Mouse (Mus musculus) ovary, postnatal 14 days (tissue): ENCODE results near the gene Gm572.

ENCODE experiments used
- DNase-seq: peaks from one replicate; pipeline ENCODE4 v3.0.0; 2022; ENCODE audit warnings: low spot score

Gm572 gene

DNA sequence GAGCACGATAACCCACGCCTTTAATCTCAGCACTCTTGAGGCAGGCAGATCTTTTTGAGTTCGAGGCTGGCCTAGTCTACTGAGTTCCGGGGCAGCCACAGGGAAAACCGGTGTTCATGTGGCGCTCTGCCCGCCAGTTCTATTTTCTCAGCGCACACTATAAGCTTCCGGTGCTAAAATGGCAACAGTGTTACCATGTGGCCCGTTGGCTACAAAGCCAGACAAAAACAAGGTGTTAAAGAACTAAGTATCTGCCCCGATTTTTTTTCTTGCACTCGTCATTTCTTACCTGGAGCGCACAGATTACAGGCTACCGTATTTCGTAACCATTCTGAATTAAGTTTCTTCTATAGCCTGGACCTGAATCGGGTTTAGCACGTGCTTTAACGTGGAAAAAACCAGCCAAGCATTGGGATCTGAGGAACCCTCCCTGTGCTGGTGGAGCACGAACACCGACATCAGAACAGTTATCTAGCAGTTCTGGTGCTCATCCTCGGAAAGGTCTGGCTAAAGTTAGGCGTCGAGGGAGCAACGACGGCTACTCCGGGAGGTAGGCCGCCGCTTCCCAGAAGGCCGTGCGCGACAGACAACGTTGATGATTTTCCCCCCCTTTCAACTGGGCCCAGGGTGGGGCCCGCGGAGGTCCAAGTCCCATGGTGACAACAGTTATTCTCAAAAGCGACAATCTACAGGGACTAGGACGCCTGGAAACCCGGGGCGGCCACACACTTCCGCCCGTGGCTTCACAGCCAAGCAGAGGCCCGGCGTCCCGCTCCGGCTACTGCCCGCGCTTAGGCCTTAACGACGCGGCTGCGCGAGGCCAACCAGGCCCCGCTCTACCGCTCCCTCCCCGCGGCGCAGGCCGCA lies 17.1 kb upstream of the Gm572 start:
- DNase-seq, result peak; percentile 27

- peak; percentile 96 for DNase-seq
Measured at GRCm38 (mm10) chr4:148626623-148627185, 16.4 kb upstream of the Gm572 start, which contains the start of gene Tardbp. Gene Tardbp (minus strand): TSS chr4:148627019.

GRCm38 (mm10) chr4:148627246-148627645 lies 15.9 kb upstream of the Gm572 start:
- no peak for DNase-seq

DNA sequence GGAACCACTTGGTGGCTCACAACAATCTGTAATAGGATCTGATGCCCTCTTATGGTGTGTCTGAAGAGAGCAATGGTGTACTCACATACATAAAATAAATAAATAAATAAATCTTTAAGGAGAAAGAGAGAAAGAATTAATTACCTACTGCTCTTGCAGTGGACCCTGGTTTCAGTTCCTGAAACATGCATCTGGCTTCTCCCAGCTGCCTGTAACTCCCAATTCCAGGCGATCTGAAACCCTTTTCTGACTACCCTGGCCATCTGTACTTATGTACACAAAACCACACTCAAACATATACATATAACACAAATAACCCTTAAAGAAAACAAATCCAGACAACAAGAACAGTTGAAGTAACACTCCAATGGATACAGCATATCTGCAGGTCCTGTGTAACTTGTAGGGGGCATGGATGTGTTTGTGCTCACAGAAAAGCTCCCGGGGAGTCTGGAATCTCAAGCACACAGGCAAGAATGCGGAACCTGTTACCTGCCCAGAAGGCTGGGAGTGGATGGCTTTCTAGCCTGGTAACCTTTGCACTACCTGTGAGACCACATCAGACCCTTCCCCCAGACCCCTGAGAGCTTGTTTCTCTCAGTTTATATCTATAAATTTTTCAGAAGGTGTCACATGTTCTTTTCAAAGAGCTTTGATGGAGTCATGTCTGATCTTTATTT lies 11.0 kb upstream of the Gm572 start:
- DNase-seq, result no peak

- DNase-seq, result no peak
Measured at GRCm38 (mm10) chr4:148633395-148634061, 9.6 kb upstream of the Gm572 start.

GRCm38 (mm10) chr4:148635309-148635708 lies 7.8 kb upstream of the Gm572 start:
- no peak for DNase-seq

- DNase-seq, result no peak
Measured at GRCm38 (mm10) chr4:148638302-148638701, 4.8 kb upstream of the Gm572 start.

DNA sequence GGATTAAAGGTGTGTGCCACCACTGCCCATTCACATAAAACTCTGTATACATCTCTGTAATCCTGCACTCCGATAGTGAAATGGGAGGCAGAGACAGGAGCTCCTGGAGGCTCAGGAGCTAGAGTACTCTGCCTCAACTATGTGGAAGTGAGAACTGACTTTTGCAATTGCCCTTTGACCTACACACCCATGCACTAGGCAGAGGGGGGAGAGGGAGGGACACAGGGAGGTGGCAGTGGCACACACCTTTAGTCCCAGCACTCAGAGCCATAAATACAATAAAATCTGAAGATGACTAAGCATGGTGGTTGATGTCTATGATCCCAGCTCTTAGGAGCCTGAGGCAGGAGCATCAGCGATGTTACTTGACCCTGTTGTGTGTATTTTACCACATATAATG lies 3.7 kb upstream of the Gm572 start:
- DNase-seq, result no peak

DNA sequence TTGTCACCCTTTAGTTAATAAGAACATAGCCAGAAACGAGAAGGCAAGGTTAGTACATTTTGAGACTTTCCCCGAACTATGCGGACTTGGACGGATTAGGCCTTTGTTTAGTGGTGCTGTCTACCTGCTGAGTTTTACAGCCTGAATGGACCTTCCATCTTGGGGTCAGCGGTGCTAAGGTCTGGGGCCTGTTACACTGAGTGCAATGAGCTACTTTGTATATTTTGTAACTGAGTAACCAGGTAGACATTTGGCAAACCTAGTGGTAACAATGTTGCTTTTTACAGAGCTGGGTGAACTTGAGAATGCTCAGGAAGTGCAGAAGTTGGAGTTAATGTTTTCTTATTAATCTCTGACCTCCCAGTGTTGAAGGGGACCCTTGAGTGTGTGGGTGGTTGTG lies 2.0 kb upstream of the Gm572 start:
- no peak for DNase-seq

GRCm38 (mm10) chr4:148644157-148644511 lies 1.0 kb downstream of the Gm572 start:
- DNase-seq, result peak; percentile 64

GRCm38 (mm10) chr4:148644926-148645325 lies 1.8 kb downstream of the Gm572 start:
- no peak for DNase-seq

DNA sequence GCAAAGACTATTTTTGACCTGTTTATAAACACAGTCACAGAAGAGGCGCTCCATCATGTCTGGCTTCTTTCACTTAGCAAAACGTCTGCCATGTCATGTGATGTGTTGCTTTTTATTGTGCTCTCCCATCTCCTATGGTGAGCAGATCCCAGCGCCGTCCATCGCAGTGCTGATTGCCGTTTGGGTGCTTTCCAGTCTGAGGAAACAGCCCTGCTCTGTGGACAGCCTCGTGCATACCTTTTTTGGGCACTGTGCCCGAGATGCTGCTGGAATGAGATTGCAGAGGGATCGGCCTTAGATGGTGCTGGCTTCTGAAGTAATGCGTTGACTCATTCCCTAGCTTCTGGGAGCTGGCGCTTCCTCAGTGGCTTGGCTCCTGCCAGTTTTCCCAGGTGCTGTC lies 3.5 kb downstream of the Gm572 start:
- no peak for DNase-seq

DNA sequence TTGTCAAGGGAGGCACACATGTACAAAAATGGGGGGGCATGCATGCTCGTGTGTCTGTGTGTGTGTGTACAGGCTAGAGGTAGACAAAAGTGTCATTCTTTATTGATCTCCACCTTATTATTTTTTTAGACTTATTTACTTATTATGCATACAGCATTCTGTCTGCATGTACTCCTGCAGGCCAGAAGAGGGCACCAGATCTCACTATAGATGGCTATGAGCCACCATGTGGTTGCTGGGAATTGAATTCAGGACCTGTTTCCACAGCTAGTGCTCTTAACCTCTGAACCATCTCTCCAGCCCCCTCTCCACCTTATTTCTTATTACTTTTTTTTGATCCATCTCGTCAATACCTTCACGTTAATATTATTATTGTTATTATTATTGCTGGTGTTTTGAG lies 6.2 kb downstream of the Gm572 start:
- no peak for DNase-seq

- DNase-seq, result no peak
Measured at GRCm38 (mm10) chr4:148651045-148651444, 7.9 kb downstream of the Gm572 start.

DNA sequence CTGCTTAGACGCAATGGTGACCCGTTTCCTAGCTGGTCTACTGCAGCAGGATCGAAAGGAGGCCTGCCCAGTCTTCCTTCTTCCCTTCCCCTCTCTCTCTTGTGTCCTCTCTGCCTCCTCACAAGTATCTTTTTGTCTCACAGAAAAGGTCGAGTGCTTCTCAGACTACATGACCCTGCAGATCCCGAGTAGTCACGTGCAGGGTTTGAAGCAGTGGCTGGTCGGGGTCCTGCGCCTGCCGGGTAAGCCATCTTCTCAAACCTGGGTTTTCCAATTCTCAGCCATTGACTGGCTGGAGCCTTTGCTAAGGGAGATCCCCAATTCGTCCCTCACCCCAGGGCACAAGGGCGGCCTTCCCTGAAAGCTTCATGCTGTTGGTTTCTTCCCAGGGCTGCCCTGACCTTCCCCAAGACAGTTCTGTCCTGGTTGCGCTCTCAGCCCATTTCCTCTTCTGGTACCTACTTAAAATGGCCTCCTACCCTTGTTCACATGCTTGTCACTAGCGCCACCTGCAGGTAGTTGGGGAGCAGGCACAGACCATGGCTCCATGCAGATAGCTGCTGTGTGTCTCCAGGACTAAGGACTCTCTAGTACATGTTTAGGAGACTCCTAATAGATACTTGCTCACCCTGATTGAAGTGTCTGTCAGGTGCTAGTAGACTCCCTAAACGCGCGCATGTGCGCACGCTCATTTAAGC lies 11.7 kb downstream of the Gm572 start:
- no peak for DNase-seq

- DNase-seq, result no peak
Measured at GRCm38 (mm10) chr4:148656691-148657258, 13.7 kb downstream of the Gm572 start.

DNA sequence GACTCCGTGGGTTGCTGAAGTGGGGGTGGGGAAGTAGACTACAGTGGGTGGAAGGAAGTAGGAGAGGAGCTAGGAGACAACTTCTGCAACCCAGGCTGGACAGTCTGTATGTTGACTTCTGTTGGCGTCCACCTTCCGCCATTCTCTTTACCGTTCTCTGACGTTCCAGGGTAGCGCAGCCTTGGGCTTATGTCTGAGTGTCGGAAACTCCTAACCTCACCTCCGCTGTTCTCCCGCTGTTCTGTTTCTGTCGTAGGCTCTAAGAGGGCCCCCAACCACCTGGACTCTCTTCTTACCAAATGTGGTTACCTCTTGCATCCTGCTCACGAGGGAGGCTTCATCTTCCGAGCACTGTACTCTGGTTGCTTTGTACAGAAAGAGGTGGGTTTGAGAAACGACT lies 14.7 kb downstream of the Gm572 start:
- DNase-seq, result no peak

GRCm38 (mm10) chr4:148660174-148660573 lies 17.1 kb downstream of the Gm572 start:
- DNase-seq, result no peak

- DNase-seq, result peak; percentile 67
Measured at GRCm38 (mm10) chr4:148662168-148662965, 19.2 kb downstream of the Gm572 start.

GRCm38 (mm10) chr4:148663326-148663725 lies 20.2 kb downstream of the Gm572 start:
- DNase-seq, result no peak

GRCm38 (mm10) chr4:148664021-148664420 lies 20.9 kb downstream of the Gm572 start:
- no peak for DNase-seq
